Mouse (Mus musculus) cerebellum, postnatal 14 days (tissue): Measurements from ENCODE around the gene Matn1.

ENCODE experiments used
- DNase-seq, 2 experiments: peaks; one replicate each; pipeline ENCODE4 v3.0.0; 2021; ENCODE audit warnings: mixed read lengths in 2 of 2

Matn1 gene

DNA sequence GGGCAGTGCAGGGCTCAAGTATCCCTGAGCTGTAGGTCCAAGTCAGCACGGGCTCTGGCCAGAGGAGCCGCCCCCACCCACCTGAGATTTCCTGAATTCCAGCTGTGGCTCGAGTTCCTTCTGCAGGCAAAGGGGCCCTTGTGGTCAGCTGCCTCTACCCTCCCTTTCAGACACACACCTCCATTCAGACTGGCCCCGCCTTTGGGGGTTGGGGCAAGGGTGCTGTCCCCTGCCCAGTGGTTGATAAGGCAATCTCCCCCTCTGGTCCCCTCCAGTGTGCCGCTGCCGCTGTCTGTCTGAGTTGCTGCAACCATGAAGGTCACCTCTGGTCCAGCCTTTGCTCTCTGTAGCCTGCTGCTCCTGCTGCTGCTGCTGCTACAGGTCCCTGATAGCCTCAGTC lies at the start of gene Matn1:
Gene Matn1 (plus strand): TSS at position 274 of the 400 bp plus-strand sequence.
- DNase-seq: no peak

GRCm38 (mm10) chr4:130895701-130896100 lies 48.5 kb upstream of the Matn1 start:
- DNase-seq: no peak

- peak; percentile 65 to 86 for DNase-seq
Measured at GRCm38 (mm10) chr4:130896372-130896771, 47.8 kb upstream of the Matn1 start.

DNA sequence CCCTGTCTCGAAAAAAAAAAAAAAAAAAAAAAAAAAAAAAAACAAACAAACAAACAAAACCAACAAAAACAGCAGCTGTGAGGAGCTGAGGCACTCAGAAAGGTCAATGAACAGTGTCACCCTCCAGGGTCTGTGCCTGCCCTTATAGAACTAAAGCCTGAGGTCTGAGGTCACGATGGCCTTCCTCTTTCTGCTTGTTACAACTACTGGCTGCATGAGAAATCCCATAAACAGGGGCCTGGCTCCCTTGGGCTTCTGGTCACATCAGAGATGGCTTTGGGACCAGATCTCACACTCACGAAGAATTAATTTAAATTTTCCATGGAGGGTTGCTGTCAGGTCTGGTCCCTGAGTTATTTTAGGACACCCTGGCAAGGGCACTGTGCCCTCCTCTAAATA lies 44.8 kb upstream of the Matn1 start:
- DNase-seq: no peak

DNA sequence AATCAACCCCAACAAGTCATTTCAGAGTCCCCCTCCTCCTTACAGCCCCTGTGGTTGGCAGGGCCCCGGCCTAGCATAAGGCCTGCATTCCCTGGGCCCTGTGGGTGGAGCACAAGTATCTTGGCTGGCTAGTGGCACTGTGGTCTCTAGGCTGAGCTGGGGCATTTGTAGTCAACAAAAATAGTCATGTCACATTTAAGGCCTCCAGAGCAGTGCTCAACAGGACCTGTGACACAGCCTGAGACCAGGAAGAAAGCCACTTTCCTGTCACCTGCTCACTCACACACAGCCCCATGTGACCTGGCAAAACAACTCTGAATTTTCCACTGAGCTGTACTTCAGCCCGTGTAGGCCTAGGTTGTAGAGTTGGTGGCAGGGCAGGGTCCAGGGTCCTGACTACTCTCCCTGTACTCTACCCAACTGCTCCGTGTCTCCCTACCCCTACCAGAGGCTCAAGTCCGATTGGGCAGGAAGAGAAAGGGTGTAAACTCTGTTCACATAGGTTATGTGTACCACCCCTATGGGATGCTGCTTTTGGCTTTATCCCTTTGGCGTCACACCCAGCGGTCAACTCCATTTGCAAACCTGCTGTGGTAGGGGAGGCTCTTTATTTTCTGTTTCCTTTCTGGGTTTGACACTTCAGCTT lies 44.3 kb upstream of the Matn1 start:
- DNase-seq: no peak

DNA sequence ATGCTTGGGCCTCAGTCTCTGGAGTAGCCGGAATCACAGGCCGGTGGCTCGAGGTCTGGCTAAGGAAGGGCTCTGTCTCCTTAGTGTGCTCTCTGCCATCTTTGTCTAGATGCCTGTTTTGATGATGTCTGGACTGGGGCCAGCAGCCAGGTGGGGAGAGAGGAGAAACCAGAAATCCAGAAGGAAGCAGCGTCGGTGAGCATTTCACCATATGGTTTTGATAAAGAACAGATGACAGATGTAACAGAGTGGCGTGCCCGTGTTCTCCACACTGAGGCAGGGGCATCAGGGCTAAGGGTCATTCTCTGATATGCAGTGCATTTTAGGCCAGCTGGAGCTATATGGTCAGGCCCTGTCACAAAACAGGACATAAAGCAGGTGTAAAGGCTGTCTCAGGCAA lies 43.4 kb upstream of the Matn1 start:
- DNase-seq: peak; percentile 55 to 75

DNA sequence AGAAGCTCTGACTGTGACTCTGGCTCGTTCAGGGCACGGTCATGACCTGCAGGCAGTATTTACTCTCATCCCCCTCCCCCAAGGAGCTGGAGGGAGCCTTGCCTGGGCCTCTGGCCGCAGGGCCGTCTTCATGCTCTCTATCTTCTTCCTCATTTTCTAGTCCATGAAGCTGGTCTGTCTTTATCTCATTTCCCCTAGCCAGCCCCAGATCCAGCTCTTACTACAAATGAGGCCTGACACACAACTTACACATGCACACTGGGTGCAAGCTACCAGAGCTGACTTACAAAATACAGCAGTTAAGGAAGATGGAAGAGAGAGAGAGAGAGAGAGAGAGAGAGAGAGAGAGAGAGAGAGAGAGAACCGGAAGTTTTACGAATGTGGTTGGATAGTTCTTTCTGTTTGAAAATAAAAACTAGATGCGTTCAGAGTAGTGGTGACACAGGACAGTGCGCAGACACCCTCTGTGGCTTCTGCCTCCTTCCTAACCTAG lies 41.9 kb upstream of the Matn1 start:
- DNase-seq: no peak

DNA sequence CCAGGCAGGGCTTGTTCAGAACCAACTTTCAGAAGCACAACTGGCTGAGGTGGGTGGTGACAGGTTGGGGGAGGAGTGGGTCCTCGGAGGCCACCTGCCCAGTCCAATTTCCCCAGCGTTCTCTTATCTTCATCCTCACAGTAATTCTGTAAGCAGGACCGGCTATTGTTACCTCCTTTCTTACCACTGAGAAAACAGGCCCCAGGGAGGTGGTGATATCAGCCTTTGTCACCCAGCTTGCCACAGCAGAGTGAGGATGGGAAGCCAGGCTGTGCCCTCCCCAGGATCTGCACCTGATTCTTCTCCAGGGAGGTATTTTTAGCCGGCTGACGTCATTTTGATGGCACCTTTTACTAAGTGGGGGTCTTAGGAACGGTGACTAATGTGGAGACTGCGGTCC lies 39.2 kb upstream of the Matn1 start:
- DNase-seq: no peak

GRCm38 (mm10) chr4:130905882-130906281 lies 38.3 kb upstream of the Matn1 start:
- DNase-seq: no peak

- peak; percentile 83 to 84 for DNase-seq
Measured at GRCm38 (mm10) chr4:130906296-130906695, 37.9 kb upstream of the Matn1 start.

DNA sequence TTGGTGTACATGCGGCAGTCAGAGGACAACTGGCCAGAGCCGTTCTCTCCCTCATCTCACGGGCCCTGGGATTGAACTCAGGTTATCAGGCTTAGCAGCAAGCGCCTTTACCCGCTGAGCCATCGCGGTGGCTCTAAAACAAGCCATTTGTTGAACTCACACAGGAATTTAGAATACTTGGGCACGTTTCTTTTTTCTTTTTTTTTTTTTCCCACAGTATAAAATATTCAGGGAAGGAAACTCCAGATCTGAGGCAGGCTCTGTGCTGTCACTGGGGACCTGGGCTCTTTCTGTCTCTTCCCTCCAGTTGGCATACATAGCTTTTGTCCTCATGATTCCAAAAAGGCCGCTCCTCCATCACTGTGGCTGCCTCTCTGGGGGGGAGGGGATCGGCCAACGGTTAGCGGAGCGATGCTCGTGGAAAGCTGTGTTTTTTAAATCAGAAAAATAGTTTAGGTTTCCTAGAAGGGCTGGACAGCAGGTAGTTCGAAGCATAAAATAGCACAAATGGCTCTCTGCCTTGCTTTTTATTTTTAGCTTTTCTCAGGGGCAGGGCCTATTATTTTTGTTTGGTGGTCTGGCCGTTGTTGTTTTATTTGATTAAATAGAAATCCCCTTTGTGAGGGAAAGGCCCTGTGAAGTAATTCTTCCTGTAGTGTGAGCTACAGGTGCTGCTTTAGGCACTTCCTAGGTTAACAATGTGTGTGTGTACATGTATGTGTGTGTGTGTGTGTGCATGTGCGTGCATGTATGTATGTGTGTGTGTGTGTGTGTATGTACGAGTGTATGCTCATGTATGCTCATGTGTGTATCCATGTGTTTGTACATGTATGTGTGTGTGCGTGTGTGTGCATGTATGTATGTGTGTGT lies 36.8 kb upstream of the Matn1 start:
- peak; percentile 33 to 37 for DNase-seq

DNA sequence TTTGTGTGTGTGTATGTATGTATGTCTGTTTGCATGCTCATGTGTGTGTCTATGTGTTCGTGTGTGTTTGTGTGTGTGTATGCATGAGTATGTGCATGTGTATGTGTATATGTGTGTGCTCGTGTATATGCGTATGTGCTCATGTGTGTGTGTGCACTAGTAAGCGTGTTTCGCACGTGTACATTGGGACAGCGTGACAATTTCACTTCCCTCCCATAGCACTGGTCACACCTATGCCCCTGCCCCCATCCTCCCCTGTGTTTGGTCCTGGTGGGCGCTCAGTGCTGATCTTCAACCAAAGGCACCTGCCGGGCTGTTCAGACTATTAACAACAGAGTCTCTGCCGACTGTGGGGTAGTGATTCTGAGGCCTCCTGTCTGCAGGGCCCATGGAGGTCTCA lies 36.1 kb upstream of the Matn1 start:
- DNase-seq: no peak

DNA sequence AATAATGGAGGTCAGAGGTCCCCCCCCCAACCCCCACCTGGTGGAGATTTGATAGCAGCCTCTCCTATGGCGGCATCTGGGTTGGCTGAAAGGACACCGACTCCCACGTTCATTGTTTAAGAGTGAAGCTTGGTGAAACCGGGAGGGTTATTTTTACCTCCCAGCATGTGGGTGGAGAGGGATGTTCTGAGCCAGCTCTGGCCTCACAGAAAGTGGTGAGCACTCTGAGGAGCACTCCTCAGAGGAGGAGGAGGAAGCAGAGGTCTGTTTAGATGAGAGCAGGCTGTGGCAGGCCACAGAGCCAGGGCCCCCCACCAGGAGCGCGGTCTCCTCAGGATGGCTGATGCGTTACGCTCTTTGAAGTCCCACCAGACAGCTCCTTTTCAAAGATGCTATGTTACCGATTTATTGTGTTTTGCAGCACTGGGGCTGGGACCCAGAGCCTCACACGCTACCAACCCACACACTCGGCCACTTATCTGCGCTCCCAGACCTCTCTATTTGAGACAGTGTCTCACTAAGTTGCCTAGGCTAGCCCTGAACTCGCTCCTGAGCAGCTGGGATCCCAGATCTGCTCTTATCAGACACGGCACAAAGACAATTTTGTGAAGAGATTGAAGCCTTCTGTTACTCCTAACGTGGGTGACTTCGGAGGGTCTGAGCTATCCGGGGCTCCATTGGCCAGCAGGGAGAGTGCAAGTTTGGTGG lies 34.9 kb upstream of the Matn1 start:
- peak in 1 of 2 experiments; percentile 27 for DNase-seq

GRCm38 (mm10) chr4:130910666-130911065 lies 33.5 kb upstream of the Matn1 start:
- no peak for DNase-seq

GRCm38 (mm10) chr4:130912626-130913025 lies 31.6 kb upstream of the Matn1 start:
- no peak for DNase-seq

DNA sequence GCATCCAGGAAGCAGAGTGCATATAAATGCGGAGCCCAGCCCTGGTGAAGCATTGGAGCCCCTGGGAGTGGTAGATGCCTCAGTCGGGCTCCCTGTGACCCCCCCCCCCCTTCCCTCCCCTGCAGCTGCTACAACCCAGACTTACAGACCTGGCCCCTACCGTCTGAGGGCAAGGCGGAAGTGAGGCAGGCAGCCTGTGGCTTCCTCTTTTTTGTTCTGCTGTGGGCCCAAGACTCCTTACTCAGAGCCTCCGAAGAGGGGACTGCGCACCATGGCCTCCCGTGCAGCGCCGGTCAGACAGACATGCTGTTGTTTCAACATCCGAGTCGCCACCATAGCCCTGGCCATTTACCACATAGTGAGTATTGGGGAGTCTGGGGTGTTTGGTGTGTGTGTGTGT lies 31.1 kb upstream of the Matn1 start, which contains the start of gene Laptm5:
Gene Laptm5 (plus strand): TSS at position 49 of the 400 bp plus-strand sequence.
- DNase-seq: no peak

- no peak for DNase-seq
Measured at GRCm38 (mm10) chr4:130913511-130913910, 30.7 kb upstream of the Matn1 start.

GRCm38 (mm10) chr4:130914011-130914410 lies 30.2 kb upstream of the Matn1 start:
- no peak for DNase-seq

- DNase-seq: no peak
Measured at GRCm38 (mm10) chr4:130914527-130914926, 29.7 kb upstream of the Matn1 start.

DNA sequence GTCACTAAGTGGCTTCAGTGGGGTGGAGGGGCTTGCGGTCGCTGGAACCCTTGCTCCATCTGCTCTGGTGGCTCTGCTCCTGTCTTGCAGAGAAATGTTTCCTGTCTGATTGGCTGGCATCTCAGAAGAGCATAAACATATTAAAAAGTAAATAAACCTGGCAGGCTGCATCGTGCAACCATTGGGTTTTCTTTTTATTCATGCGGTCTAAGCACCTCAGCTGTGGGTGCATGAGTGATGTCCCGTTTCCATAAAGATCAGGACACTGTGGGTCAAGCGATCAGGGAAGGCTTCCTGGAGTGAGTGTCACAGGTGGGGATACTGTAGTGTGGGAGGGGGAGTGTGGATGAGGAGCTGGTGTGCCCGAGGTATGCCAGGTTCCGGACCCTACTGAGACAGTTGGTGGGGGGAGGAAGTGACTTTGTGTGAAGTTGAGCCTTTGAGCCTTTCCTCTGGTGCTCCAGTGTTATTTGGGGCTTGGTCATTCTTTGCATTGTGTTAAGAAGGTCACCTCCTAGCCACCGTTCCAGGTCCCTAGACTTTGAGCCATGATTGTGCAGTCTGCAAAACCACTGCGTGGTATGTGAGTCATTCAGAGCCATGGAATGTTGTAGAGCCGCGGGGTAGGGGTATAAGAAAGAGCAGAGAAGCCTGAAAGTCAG lies 29.0 kb upstream of the Matn1 start:
- no peak for DNase-seq

- DNase-seq: no peak
Measured at GRCm38 (mm10) chr4:130915668-130916035, 28.5 kb upstream of the Matn1 start.

DNA sequence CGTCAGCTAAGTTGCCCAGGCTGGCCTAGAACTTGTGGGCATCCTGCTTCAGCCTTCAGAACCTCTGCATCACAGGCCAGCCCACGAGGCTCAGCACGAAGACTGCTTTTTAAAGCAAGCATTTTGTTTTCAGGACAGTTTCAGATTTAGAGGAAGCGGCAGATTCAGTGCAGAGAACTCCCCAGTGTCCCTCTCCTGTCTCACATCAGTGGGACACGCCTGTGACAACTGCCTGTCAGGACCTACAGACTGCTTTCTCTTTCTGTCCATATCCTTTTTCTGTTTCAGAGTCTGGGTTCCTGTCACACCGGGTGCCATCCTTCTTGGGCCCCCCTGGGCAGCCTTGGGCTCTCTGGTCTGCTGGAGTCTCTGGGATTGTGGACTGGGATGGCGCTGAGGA lies 27.5 kb upstream of the Matn1 start:
- no peak for DNase-seq

DNA sequence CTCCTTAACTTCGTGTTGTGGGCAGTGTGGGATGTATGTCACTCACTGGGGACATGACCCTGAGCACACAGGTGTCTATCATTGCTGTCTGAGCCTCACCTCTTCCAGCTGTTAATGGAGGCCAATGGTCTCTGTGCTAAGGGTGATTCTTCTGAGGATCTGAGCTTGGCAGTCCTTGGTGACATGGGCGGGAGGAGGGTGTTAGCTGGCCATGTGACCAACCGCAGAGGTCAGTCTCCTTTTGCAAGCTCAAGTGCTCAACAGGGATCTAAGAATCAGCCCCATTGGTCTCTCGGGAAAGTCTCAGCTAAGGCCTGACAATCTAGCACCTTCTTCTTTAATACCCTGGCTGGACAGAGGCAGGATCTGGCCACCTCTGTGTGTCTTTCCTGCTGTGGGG lies 26.6 kb upstream of the Matn1 start:
- no peak for DNase-seq
